Comparison of ENCODE assay signal across 11 mouse cellular contexts in genomic region chr19:57572360-57573237, GRCm38 (mm10). TPM values are rescaled to one million over a fixed set of nuclear protein-coding genes. Genes with fewer than 3 reads are reported as not detected.
DNase-seq lines count a peak whose midpoint lies in the region; ATAC-seq lines count a peak whose summit lies in the region.
"Had no signal": no experiment of that assay in that cellular context is flagged by ENCODE, and none has a peak within 500 bp of the region (broad histone marks: within the 10 kb centered on the region; RNA-seq: fewer than 3 reads in every experiment).

No protein-coding gene starts in this region.

- intact Hi-C loops in gastrocnemius, postnatal 36 days (cut with DNase I): no loop called here

- H3K36me3 ChIP-seq in embryonic facial prominence, embryonic 14.5 days (ENCODE audit: control insufficient read depth, insufficient read depth, low read length): no peaks in the 10 kb centered on the region
- H3K36me3 ChIP-seq in embryonic facial prominence, embryonic 10.5 days (replicated peaks): no peaks in the 10 kb centered on the region
- no peaks in the 10 kb centered on the region for H3K36me3 ChIP-seq in midbrain, embryonic 11.5 days (ENCODE audit: control insufficient read depth, insufficient read depth, low read length)
- no peaks in the 10 kb centered on the region for H3K36me3 ChIP-seq in midbrain, embryonic 10.5 days
- H3K36me3 ChIP-seq: liver, embryonic 13.5 days had no signal

- H3K4me2 ChIP-seq in embryonic facial prominence, embryonic 14.5 days (ENCODE audit: low read depth, low read length): no peak overlapping the region
- no peak overlapping the region for H3K4me2 ChIP-seq in midbrain, embryonic 11.5 days
- H3K4me2 ChIP-seq: liver, embryonic 13.5 days had no signal

- H3K27ac ChIP-seq in embryonic facial prominence, embryonic 14.5 days (replicated peaks; ENCODE audit: low read depth, low read length): no peak overlapping the region
- no peak overlapping the region for H3K27ac ChIP-seq in embryonic facial prominence, embryonic 10.5 days (replicated peaks)
- H3K27ac ChIP-seq in midbrain, embryonic 11.5 days (ENCODE audit: low read depth, low read length): no peak overlapping the region
- no peak overlapping the region for H3K27ac ChIP-seq in midbrain, embryonic 10.5 days (replicated peaks)
- H3K27ac ChIP-seq: liver, embryonic 13.5 days had no signal

- H3K4me1 ChIP-seq in embryonic facial prominence, embryonic 14.5 days (ENCODE audit: control insufficient read depth, insufficient read depth, low read length): no peaks in the 10 kb centered on the region; the same call in 1 of the 2 replicates
- peaks cover 22% of the 10 kb centered on the region for H3K4me1 ChIP-seq in embryonic facial prominence, embryonic 10.5 days
- H3K4me1 ChIP-seq in midbrain, embryonic 11.5 days (ENCODE audit: control insufficient read depth, insufficient read depth, low read length): peaks cover 5% of the 10 kb centered on the region
- peaks cover 9% of the 10 kb centered on the region; the same call in 1 of the 2 replicates for H3K4me1 ChIP-seq in midbrain, embryonic 10.5 days
- H3K4me1 ChIP-seq: liver, embryonic 13.5 days had no signal

- no peak overlapping the region for H3K9ac ChIP-seq in embryonic facial prominence, embryonic 14.5 days (ENCODE audit: low read depth, low read length)
- no peak overlapping the region for H3K9ac ChIP-seq in midbrain, embryonic 11.5 days (ENCODE audit: low read length)
- H3K9ac ChIP-seq: liver, embryonic 13.5 days had no signal

- 66% methylated on average over 16 of the region's 16 CpGs for WGBS in embryonic facial prominence, embryonic 14.5 days
- 81% methylated on average over 16 of the region's 16 CpGs for WGBS in embryonic facial prominence, embryonic 10.5 days
- 73% methylated on average over 16 of the region's 16 CpGs for WGBS in midbrain, embryonic 11.5 days
- 78% methylated on average over 16 of the region's 16 CpGs for WGBS in midbrain, embryonic 10.5 days

- ATAC-seq in embryonic facial prominence, embryonic 14.5 days (ENCODE audit: low read depth): no peak
- ATAC-seq in midbrain, embryonic 11.5 days (ENCODE audit: low FRiP score): no peak

- no peak overlapping the region for H3K4me3 ChIP-seq in embryonic facial prominence, embryonic 14.5 days (ENCODE audit: low read depth, low read length)
- no peak overlapping the region for H3K4me3 ChIP-seq in embryonic facial prominence, embryonic 10.5 days
- H3K4me3 ChIP-seq in midbrain, embryonic 11.5 days (ENCODE audit: low read depth, low read length): no peak overlapping the region
- no peak overlapping the region for H3K4me3 ChIP-seq in midbrain, embryonic 10.5 days
- H3K4me3 ChIP-seq: liver, embryonic 13.5 days had no signal

- H3K9me3 ChIP-seq in embryonic facial prominence, embryonic 14.5 days (ENCODE audit: control insufficient read depth, low read length): no peaks in the 10 kb centered on the region
- H3K9me3 ChIP-seq in embryonic facial prominence, embryonic 10.5 days: no peaks in the 10 kb centered on the region
- H3K9me3 ChIP-seq in midbrain, embryonic 11.5 days (ENCODE audit: control insufficient read depth, low read length): no peaks in the 10 kb centered on the region
- no peaks in the 10 kb centered on the region for H3K9me3 ChIP-seq in midbrain, embryonic 10.5 days (replicated peaks)
- H3K9me3 ChIP-seq: liver, embryonic 13.5 days had no signal

- peak; percentile 36 for DNase-seq in embryonic facial prominence, embryonic 14.5 days (ENCODE audit: low spot score)
- DNase-seq in embryonic facial prominence, embryonic 10.5 days (ENCODE audit: low spot score): no peak
- peak; percentile 84 for DNase-seq in midbrain, embryonic 11.5 days (ENCODE audit: low spot score, missing footprints)
- no peak for DNase-seq in midbrain, embryonic 10.5 days (ENCODE audit: low spot score)
- peak; percentile 11 to 31 for DNase-seq in layer of hippocampus, postnatal 10 days (ENCODE audit: low spot score in 2 of 2)
- DNase-seq in right cerebral cortex, postnatal 14 days: peak; percentile 22
- DNase-seq in gastrocnemius, postnatal 36 days: no peak
- DNase-seq in ovary, postnatal 36 days (ENCODE audit: low spot score): no peak
- DNase-seq: cerebellum, adult 8-10 months; kidney, adult 18-20 months; liver, embryonic 13.5 days had no signal

- H3K27me3 ChIP-seq in embryonic facial prominence, embryonic 14.5 days (replicated peaks; ENCODE audit: control insufficient read depth, insufficient read depth, low read length): no peaks in the 10 kb centered on the region
- no peaks in the 10 kb centered on the region for H3K27me3 ChIP-seq in embryonic facial prominence, embryonic 10.5 days (replicated peaks; ENCODE audit: low read depth, poor library complexity, severe bottlenecking)
- no peaks in the 10 kb centered on the region for H3K27me3 ChIP-seq in midbrain, embryonic 11.5 days (ENCODE audit: control insufficient read depth, insufficient read depth, low read length)
- H3K27me3 ChIP-seq in midbrain, embryonic 10.5 days (ENCODE audit: low read depth, poor library complexity, severe bottlenecking): no peaks in the 10 kb centered on the region
- H3K27me3 ChIP-seq: liver, embryonic 13.5 days had no signal

RNA-seq across cellular contexts. Expression of gene Atrnl1, which starts 38.2 kb away (rescaled TPM):
- 7.2 and 7.8 TPM in 2 replicates for polyA plus RNA-seq in embryonic facial prominence, embryonic 14.5 days (2014; fragmentation: Nextera tagmentation; extraction: Ambion mirVana)
- 4.0 and 4.3 TPM in 2 replicates for polyA plus RNA-seq in embryonic facial prominence, embryonic 10.5 days (2016; fragmentation: Nextera tagmentation; extraction: Ambion mirVana)
- 5.6 and 6.4 TPM in 2 replicates for polyA plus RNA-seq in midbrain, embryonic 11.5 days (2014; fragmentation: Nextera tagmentation; extraction: Ambion mirVana)
- polyA plus RNA-seq in midbrain, embryonic 10.5 days (2016; fragmentation: Nextera tagmentation; extraction: Ambion mirVana): 3.0 and 4.1 TPM in 2 replicates
- total RNA-seq in layer of hippocampus, postnatal 10 days (2021): 10 to 100 TPM; 69.7 to 72.4 TPM
- total RNA-seq in gastrocnemius, postnatal 36 days (2021): 1 to 10 TPM; 6.4 to 6.8 TPM

Comparison
In these comparisons a context has a peak if more than half of its experiments do, and no peak if none do; other contexts are left out.
1. DNase-seq: peak in embryonic facial prominence, embryonic 14.5 days (single experiment), midbrain, embryonic 11.5 days (single experiment), layer of hippocampus, postnatal 10 days (2 of 2) and right cerebral cortex, postnatal 14 days (single experiment); none in embryonic facial prominence, embryonic 10.5 days (single experiment), midbrain, embryonic 10.5 days (single experiment), gastrocnemius, postnatal 36 days (0 of 2) and ovary, postnatal 36 days (single experiment).